Mouse (Mus musculus) liver, embryonic 14.5 days (tissue): ENCODE measurements around the gene Eif2b5. TPM values are rescaled to one million over a fixed set of nuclear protein-coding genes. Genes with fewer than 3 reads are reported as not detected.
"Not testable (repeated sequence)": the region's sequence is repeated elsewhere in the genome, so short reads cannot be mapped to it uniquely, and the experiment has no call there.

Source experiments
- ATAC-seq: fragments of 200-750 bp; cut with Nextera tagmentation; 2 replicates; pipeline ENCODE4 v1.8.0; 2017; ENCODE audit warnings: moderate number of reproducible peaks, mild to moderate bottlenecking, moderate library complexity; ENCODE audit not compliant: insufficient read depth
- DNase-seq, 3 experiments: peaks; one replicate each; pipeline ENCODE4 v3.0.0-alpha.2; 2012 to 2013; ENCODE audit warnings: low read depth in 3 of 3, low spot score in 3 of 3
- H3K27ac ChIP-seq: fragments of 300-500 bp; sonication (generic); 2 replicates; pipeline ENCODE4 v1.5.1; 2014; ENCODE audit warnings: moderate library complexity, mild to moderate bottlenecking, control low read depth, inconsistent platforms
- H3K27me3 ChIP-seq: fragments of 300-500 bp; sonication (generic); 2 replicates; pipeline ENCODE4 v1.6.1; 2014; ENCODE audit warnings: mild to moderate bottlenecking, low read length, moderate library complexity; ENCODE audit not compliant: control insufficient read depth, insufficient read depth
- H3K36me3 ChIP-seq: fragments of 300-500 bp; sonication (generic); replicated peaks from 2 replicates; pipeline ENCODE4 v1.6.1; 2014; ENCODE audit warnings: low read depth; ENCODE audit not compliant: control insufficient read depth, insufficient read depth
- H3K4me1 ChIP-seq, 2 experiments: fragments of 200-500 bp in 1 of 2; fragments of 300-500 bp in 1 of 2; sonication (generic) in 1 of 2; replicated peaks; 2 replicates each; pipeline ENCODE4 v1.6.1; 2012 to 2014; ENCODE audit warnings: antibody characterized with exemption in 1 of 2, inconsistent platforms in 1 of 2, low read length in 1 of 2; ENCODE audit not compliant: control insufficient read depth in 2 of 2, insufficient read depth in 2 of 2
- H3K4me2 ChIP-seq: fragments of 300-500 bp; sonication (generic); 2 replicates; pipeline ENCODE4 v1.6.1; 2014; ENCODE audit warnings: low read depth, mild to moderate bottlenecking, control low read depth, moderate library complexity
- H3K4me3 ChIP-seq, 2 experiments: fragments of 200-500 bp in 1 of 2; fragments of 300-500 bp in 1 of 2; sonication (generic) in 1 of 2; 2 replicates each; pipeline ENCODE4 v1.5.1; 2012 to 2014; ENCODE audit warnings: low read depth in 2 of 2, low read length in 2 of 2, mild to moderate bottlenecking in 2 of 2, control low read depth in 1 of 2, inconsistent platforms in 1 of 2, moderate library complexity in 1 of 2; ENCODE audit not compliant: insufficient read depth in 1 of 2
- H3K9ac ChIP-seq: fragments of 300-500 bp; sonication (generic); replicated peaks from 2 replicates; pipeline ENCODE4 v1.6.1; 2014; ENCODE audit warnings: mild to moderate bottlenecking, control low read depth, moderate library complexity
- H3K9me3 ChIP-seq: fragments of 300-500 bp; sonication (generic); 2 replicates; pipeline ENCODE4 v1.6.1; 2016; ENCODE audit warnings: low read length, mixed read lengths; ENCODE audit not compliant: control insufficient read depth
- CTCF ChIP-seq: IDR thresholded peaks from 2 replicates; pipeline ENCODE4 v1.5.1; 2016; ENCODE audit warnings: antibody characterized with exemption, low read depth, control low read depth
- EP300 ChIP-seq: IDR thresholded peaks from 2 replicates; pipeline ENCODE4 v1.6.1; 2016; ENCODE audit warnings: antibody characterized with exemption, low read depth
- WGBS: fragments of 180-500 bp; shearing (Covaris S2); extraction: QIAGEN DNeasy Blood & Tissue Kit; methylation state at CpG from one replicate; pipeline ENCODE4 v1.1.7; 2014; ENCODE audit not compliant: insufficient replicate concordance; 5-methylcytosine and 5-hydroxymethylcytosine counted together
- polyA plus RNA-seq, 2 experiments: library from polyadenylated mRNA; depleted of rRNA in 1 of 2; stranded (reverse) in 1 of 2; unstranded in 1 of 2; fragments of >200 nt; fragmentation: Nextera tagmentation in 1 of 2; extraction: Ambion mirVana in 1 of 2; gene quantifications; 2 replicates each; pipeline versions ENCODE4 v1.2.1 to v1.2.3; 2012 to 2014

The Eif2b5 gene
- polyA plus RNA-seq (2012; rRNA removed) (19.6 and 23.3 TPM in 2 replicates), polyA plus RNA-seq (2014; fragmentation: Nextera tagmentation; extraction: Ambion mirVana) (39.0 and 44.1 TPM in 2 replicates)

DNA sequence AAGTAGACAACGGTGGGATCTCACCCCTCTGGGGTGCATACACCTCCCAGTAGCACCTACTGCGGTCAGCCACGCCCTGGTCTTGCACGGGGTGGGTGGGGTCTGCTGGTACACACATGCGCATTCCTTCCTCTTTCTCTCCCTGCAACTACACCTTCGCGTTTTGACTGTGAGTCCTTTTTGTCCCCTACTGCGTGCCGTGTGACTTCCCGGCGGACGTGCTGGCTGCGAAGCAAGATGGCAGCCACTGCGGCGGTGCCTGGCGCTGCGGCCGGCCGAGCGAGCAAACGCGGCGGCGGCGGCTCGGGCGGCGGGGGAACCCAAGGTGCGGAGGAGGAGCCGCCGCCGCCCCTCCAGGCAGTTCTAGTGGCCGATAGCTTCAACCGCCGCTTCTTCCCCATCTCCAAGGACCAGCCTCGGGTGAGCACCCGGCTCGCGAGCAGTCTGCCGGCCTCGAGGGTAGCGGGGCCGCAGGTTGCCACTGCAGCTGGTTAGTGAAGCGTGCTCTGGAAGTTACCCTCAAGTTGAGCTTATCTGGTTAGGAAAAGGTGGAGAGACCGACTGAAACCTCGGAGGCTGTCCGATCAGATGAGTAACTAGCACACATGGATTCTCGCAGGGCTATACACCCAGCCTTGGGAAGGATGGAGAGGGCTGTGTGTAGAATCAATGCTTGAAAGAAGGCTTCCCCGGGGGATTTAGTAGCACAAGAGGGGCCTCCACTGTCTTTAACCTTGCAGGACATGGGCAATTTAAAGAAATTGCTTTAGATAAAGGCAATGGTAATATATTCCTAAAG lies at the start of gene Eif2b5:
TSS of gene Eif2b5 (plus strand) at position 141 of the 799 bp plus-strand sequence.
- Histone ChIP-seq H3K4me3 (peak within 1 kb of the TSS; percentile 81 to 96), H3K9ac (peak within 1 kb of the TSS; percentile 69), H3K27me3 (no peaks in the 10 kb centered on the region), H3K27ac (peak within 1 kb of the TSS; percentile 3; the same call in 1 of the 2 replicates), H3K9me3 (no peaks in the 10 kb centered on the region), H3K36me3 (peaks cover 27% of the 10 kb centered on the region), H3K4me1 (peaks cover 4 to 18% of the 10 kb centered on the region in 2 experiments; a peak in 3 of 4 replicates), H3K4me2 (peak within 1 kb of the TSS; percentile 83)
- ATAC-seq: peak; percentile 90
- under 1% methylated on average over 49 of the region's 49 CpGs for WGBS
- TF ChIP-seq CTCF: no peak
- TF ChIP-seq EP300: no peak
- peak; percentile 82 to 86 (median 84) for DNase-seq

DNA sequence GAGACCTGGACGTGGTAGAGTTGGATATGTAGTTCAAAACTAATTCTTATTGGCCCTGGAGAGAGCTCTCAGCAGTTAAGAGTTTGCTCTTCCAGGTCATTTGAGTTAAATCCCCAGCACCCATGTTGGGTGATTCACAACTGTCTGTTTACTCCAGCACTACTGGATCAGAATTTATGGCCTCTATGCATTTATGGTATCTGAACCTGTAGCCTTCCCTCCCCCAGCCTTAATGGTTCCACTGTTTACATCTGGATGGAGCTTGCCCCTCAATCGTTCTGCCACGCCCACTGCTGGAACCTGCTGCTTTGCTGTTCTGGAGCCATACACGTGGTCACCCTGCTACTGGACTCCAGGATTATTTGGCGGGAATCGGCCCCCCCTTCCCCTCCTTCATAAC lies 46.8 kb upstream of the Eif2b5 start:
- no peaks in the 10 kb centered on the region for H3K27me3 ChIP-seq
- no peaks in the 10 kb centered on the region for H3K9me3 ChIP-seq
- no peak overlapping the region for H3K9ac ChIP-seq
- no peaks in the 10 kb centered on the region for H3K36me3 ChIP-seq
- DNase-seq (no peak), ATAC-seq (no peak)
- no peaks in the 10 kb centered on the region for H3K4me1 ChIP-seq
- TF ChIP-seq EP300 (no peak), CTCF (no peak)
- 52% methylated on average over 6 of the region's 6 CpGs for WGBS
- H3K4me2 ChIP-seq: no peak overlapping the region
- no peak overlapping the region for H3K27ac ChIP-seq
- no peak overlapping the region for H3K4me3 ChIP-seq

DNA sequence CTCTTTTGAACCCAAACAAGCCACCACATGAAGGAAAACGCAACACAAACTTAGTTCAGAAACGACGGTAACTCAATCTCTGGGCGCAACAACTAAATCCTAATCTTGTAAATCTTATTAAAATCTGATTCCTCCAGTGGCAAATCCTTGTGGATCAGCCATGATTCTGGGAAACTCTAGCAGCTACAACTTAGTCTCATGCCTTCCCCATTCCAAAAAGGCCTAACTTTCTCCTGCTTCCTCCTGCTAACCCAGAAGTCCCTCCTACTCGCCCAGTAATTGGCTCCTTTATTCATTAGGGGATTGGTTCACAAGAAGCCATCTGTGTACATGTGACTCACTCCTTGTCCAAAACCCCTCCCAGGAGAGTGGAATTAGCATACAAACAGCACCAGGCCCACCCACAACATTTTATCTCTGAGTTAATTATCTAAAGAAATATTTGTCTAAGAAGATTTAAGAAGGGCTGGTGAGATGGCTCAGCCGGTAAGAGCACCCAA lies 44.4 kb upstream of the Eif2b5 start:
- no peak overlapping the region for H3K9ac ChIP-seq
- no peak for ATAC-seq
- H3K4me2 ChIP-seq: no peak overlapping the region
- no peaks in the 10 kb centered on the region for H3K27me3 ChIP-seq
- H3K4me3 ChIP-seq: no peak overlapping the region
- H3K27ac ChIP-seq: no peak overlapping the region
- no peak for TF ChIP-seq CTCF
- TF ChIP-seq EP300: no peak
- no peaks in the 10 kb centered on the region for H3K36me3 ChIP-seq
- no peak for DNase-seq
- H3K4me1 ChIP-seq: no peaks in the 10 kb centered on the region
- H3K9me3 ChIP-seq: no peaks in the 10 kb centered on the region
- 77% methylated on average over 6 of the region's 6 CpGs for WGBS

DNA sequence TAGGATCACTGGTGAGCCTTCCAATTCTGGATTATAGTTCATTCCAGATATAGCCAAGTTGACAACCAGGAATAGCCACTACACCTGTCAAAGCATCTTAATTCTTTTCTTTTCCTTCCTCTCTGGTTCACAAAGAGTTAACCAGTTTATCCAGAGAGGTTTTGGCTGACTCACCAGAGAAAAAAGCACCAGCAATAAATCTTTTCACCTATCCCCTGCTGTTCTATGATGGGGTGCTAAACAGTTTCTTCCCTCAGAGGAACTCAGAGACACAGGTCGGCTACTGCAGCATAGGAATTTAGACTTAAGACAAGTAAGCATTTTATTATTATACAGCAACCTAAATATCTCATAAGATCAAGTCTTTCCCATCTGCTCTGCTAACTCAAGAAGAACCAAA lies 42.5 kb upstream of the Eif2b5 start:
- ATAC-seq: no peak

DNA sequence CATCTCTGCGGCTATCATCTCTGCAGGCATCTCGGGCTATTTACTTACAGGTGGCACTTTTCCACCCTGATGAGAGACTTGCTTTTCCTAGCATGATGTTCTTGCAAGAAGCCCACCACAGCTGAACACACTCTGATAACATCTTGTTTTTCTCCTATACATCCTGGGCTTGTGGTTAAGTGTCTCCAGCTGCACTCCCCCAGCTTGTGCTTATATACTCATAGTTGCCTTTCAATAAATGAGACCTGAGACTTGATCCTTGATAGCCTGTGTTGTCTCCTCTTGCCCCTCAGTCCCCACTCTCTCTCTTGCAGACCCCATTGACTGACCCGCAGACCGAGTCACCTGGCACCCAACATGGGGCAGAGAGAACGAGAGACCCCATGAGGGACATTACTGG lies 39.9 kb upstream of the Eif2b5 start:
- not testable (repeated sequence) for H3K27me3 ChIP-seq, H3K4me1 ChIP-seq, DNase-seq, H3K9me3 ChIP-seq, H3K27ac ChIP-seq, H3K4me2 ChIP-seq, H3K4me3 ChIP-seq, H3K36me3 ChIP-seq, ATAC-seq, H3K9ac ChIP-seq
- WGBS: 59% methylated on average over 5 of the region's 5 CpGs

More for the DNA sequence above, 42.5 kb upstream of the Eif2b5 start:
- no peaks in the 10 kb centered on the region for H3K27me3 ChIP-seq
- 13% methylated on average over 1 of the region's 1 CpGs for WGBS
- no peak overlapping the region for H3K4me2 ChIP-seq
- H3K4me1 ChIP-seq: no peaks in the 10 kb centered on the region
- no peaks in the 10 kb centered on the region for H3K9me3 ChIP-seq
- DNase-seq: no peak
- H3K9ac ChIP-seq: no peak overlapping the region
- no peak overlapping the region for H3K4me3 ChIP-seq
- no peaks in the 10 kb centered on the region for H3K36me3 ChIP-seq
- TF ChIP-seq CTCF (no peak), EP300 (no peak)
- no peak overlapping the region for H3K27ac ChIP-seq
